Mouse (Mus musculus): Measurements from ENCODE around the gene Itpr3. TPM values are rescaled to one million over a fixed set of nuclear protein-coding genes. Genes with fewer than 3 reads are reported as not detected.

Itpr3 gene
- polyA plus RNA-seq, 1 experiment from 2014 or later: 4.5 TPM

DNA sequence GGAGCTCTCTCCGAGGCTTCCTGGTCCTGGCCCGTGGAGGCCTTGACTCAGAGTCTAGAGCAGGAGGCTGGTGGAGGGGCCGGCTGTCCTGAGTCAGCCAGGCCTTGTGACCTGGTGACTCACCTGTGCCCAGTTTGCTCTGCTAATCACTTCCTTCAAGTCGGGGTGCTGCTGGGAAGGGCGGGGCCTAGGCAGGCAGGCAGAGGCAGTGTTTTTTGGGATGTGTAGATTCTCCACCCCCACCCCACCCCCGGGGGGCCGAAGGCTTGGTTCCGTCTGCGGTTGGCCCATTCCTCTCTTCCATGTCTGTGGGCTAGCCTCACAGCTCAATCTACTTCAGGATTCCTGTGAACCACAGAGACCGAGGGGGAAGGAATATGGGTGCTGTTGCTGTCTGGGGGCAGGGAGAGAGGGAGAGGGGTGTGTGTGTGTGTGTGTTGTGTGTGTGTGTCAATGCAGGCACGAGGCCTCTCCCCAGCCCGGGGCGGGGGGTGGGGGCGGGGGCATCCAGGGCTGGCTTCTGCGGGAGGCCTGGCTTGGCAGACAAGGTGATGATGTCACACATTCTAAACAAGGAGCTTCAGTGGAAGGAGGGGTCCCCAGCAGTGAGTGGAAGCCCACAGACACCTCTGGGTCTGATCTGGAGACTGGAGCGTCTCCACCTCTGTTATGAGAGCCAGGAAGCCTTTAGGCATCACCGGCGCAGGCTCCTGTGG, 18.6 kb upstream of the Itpr3 start:
- no peak for DNase-seq (ENCODE audit: low spot score)

GRCm38 (mm10) chr17:27039432-27040102, 17.5 kb upstream of the Itpr3 start:
- DNase-seq (ENCODE audit: low spot score): no peak

GRCm38 (mm10) chr17:27040304-27041045, 16.6 kb upstream of the Itpr3 start:
- DNase-seq (ENCODE audit: low spot score): peak; percentile 56

DNA sequence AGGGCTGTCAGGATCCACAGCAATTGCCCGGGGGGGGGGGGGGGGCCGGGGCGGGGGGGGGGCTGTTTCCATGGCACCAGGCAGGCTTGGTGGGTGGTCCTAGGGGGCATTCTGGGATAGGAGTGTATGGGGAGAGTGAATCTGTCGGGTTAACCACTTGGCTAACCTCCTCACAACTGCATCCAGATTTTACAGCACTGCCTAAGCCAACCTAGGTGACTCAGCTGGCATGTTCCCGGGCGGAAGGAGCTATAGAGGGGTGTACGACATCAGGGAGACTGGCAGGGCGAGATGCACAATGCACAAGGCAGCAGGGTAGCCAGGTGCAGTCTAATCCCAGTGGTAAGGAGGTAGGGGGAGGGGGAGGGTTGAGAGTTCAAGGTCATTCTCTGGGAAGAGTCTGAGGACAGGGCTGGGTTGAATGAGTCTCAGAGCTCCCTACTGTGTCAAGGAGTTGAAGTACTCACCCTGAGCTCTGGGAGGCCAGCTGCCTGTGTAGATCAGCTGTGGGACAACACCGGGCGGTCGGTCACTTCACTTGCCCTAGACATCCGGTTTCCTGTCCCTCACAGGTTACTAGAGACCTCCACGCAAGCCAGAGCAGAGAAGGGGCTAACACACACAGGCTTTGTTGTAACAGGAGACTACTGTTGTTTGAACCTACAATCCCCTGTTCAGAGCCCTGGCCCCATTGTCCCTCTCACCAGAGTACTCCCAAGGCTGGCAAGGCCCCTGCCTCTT, 15.9 kb upstream of the Itpr3 start:
- DNase-seq (ENCODE audit: low spot score): no peak

DNA sequence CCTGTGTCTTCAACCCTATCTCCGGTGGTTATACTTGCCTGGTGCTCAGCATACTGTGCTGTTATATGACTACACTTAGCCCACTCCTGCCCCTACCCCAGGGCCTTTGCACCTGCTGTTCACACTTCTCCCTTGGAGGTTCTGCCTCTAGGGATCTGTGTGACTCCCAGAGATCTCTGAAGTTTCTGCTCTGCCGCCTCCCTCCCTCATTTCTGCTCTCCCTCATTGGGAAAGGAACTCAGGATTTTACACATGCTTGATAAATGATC, 15.4 kb upstream of the Itpr3 start:
- no peak for DNase-seq (ENCODE audit: low spot score)

GRCm38 (mm10) chr17:27042840-27043239, 14.3 kb upstream of the Itpr3 start:
- DNase-seq (ENCODE audit: low spot score): no peak

GRCm38 (mm10) chr17:27045164-27045563, 11.9 kb upstream of the Itpr3 start:
- no peak for DNase-seq (ENCODE audit: low spot score)

DNA sequence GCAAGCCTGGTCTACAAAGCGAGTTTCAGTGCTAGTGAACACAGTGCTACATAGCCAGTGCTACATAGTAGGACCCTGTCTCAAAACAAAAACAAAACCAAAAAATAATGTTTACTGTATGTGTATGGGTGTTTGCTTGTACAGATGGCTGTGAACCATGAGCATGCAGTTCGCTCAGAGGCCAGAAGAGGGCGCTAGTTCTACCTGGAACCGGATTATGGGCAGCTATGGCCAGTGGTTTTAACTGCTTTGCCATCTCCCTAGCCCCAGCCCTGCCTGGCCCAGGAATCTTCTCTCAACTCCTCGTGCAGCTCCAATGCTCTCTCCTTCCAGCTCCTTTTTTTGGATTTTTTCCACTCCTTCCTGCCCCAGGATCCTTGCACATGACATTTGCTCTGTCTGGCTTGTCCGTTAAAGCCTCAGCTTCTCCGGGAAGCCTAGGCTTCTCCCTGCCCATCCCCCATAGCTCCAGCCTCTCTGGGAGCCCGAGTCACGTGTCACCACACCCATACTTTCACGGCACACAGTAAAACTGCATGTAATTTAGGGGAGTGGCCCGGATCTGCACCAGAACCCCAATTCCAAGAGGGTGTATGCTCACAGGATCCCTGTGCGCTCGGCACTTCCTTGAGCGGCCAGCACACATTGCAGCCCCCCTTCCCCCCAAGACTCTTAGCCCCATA, 9.2 kb upstream of the Itpr3 start:
- no peak for DNase-seq (ENCODE audit: low spot score)

- DNase-seq (ENCODE audit: low spot score): no peak
Measured at GRCm38 (mm10) chr17:27048445-27049239, 8.5 kb upstream of the Itpr3 start.

DNA sequence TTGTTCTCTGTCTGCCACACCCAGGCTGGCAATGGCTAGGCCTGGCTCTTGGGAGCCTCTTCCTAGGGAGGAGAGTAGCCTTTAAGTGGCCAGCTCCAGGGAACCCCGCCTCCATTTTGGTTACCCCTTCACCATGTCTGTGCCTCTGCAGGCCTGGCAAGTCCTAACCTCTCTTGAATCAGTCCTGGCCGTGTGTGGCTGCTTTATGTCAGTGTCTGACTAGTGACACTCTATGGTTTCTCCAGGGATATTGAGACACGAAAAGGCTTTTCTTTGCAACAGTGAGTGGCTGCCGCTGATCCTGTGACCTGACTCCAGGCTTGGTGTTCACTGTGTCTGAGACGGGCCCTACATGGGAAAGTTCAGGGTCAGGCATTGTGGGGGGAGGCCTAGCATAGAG, 6.3 kb upstream of the Itpr3 start:
- DNase-seq (ENCODE audit: low spot score): no peak

GRCm38 (mm10) chr17:27051514-27051913, 5.6 kb upstream of the Itpr3 start:
- peak; percentile 79 for DNase-seq (ENCODE audit: low spot score)

DNA sequence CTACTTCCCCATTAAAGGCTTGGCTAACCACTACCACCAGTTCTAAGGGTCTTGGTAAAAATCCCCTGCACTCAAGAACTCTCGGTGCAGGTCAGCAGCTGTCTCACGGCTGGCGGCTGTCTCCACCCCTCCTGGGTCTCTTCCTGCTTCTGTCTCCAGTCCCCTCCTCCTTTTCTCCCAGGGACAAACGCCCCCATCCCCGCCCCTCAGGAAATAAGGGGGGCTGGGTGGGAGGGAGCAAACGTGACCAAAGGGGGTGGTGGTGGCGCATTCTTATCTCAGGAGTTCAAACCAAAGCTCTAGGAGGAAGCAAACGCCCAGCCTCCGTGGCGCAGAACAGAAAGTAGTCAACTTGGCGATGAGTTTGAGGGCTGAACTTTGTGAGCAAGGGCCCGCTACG, 934 bp upstream of the Itpr3 start:
- peak; percentile 91 for DNase-seq (ENCODE audit: low spot score)

- peak; percentile 27 for DNase-seq (ENCODE audit: low spot score)
Measured at GRCm38 (mm10) chr17:27057517-27058055, 482 bp downstream of the Itpr3 start.

GRCm38 (mm10) chr17:27060698-27061097, 3.6 kb downstream of the Itpr3 start:
- DNase-seq (ENCODE audit: low spot score): no peak

- DNase-seq (ENCODE audit: low spot score): no peak
Measured at GRCm38 (mm10) chr17:27061727-27062126, 4.6 kb downstream of the Itpr3 start.

- DNase-seq (ENCODE audit: low spot score): no peak
Measured at GRCm38 (mm10) chr17:27062684-27063083, 5.6 kb downstream of the Itpr3 start.

GRCm38 (mm10) chr17:27063717-27064116, 6.6 kb downstream of the Itpr3 start:
- DNase-seq (ENCODE audit: low spot score): no peak

- no peak for DNase-seq (ENCODE audit: low spot score)
Measured at GRCm38 (mm10) chr17:27064195-27064594, 7.1 kb downstream of the Itpr3 start.

- no peak for DNase-seq (ENCODE audit: low spot score)
Measured at GRCm38 (mm10) chr17:27066065-27066464, 9.0 kb downstream of the Itpr3 start.

DNA sequence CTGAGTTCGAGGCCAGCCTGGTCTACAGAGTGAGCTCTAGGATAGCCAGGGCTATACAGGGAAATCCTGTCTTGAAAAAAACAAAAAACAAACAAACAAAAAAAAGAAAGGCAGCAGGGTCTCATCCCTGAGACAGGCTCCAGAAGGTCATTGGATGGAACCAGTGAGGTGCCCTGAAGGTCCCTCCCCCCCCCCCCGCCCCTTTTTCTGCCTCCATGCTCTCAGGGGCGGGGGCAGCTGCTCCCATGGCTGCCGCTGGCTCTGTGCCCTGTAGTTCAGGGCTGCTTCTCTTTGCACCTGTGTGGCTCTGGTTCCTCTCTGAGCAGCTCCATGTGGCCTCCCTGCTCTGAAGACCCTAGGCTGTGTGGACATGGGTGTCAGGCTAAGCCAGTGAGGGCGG, 12.0 kb downstream of the Itpr3 start:
- no peak for DNase-seq (ENCODE audit: low spot score)
